Mouse (Mus musculus): Measurements from ENCODE around the gene Ctc1.
A peak's percentile ranks its signal among the peaks of the same experiment; 100 is the strongest.
"Not testable (repeated sequence)": the region's sequence is repeated elsewhere in the genome, so short reads cannot be mapped to it uniquely, and the experiment has no call there.

Ctc1 gene

GRCm38 (mm10) chr11:69008182-69009121 is 7.3 kb upstream of the Ctc1 start, which contains the start of gene Pfas:
TSS of gene Pfas (minus strand) at chr11:69008460.
- DNase-seq (ENCODE audit: low spot score in 2 of 2), result peak; percentile 85 to 93

- no peak for DNase-seq (ENCODE audit: low spot score in 2 of 2)
Measured at GRCm38 (mm10) chr11:69009508-69009907, 6.2 kb upstream of the Ctc1 start.

- no peak for DNase-seq (ENCODE audit: low spot score in 2 of 2)
Measured at GRCm38 (mm10) chr11:69010400-69011323, 5.0 kb upstream of the Ctc1 start.

- DNase-seq (ENCODE audit: low spot score in 2 of 2), result not testable (repeated sequence)
Measured at GRCm38 (mm10) chr11:69011445-69011844, 4.3 kb upstream of the Ctc1 start.

- peak; percentile 84 for DNase-seq (ENCODE audit: low spot score in 2 of 2)
Measured at GRCm38 (mm10) chr11:69012071-69012601, 3.6 kb upstream of the Ctc1 start.

- no peak for DNase-seq (ENCODE audit: low spot score in 2 of 2)
Measured at GRCm38 (mm10) chr11:69016755-69017154, 1.0 kb downstream of the Ctc1 start.

GRCm38 (mm10) chr11:69020691-69021090 is 5.0 kb downstream of the Ctc1 start:
- DNase-seq (ENCODE audit: low spot score in 2 of 2), result no peak

- no peak for DNase-seq (ENCODE audit: low spot score in 2 of 2)
Measured at GRCm38 (mm10) chr11:69026562-69026961, 10.9 kb downstream of the Ctc1 start.

- DNase-seq (ENCODE audit: low spot score in 2 of 2), result no peak
Measured at GRCm38 (mm10) chr11:69028805-69029204, 13.1 kb downstream of the Ctc1 start.

GRCm38 (mm10) chr11:69033552-69033951 is 17.8 kb downstream of the Ctc1 start:
- no peak for DNase-seq (ENCODE audit: low spot score in 2 of 2)

GRCm38 (mm10) chr11:69034585-69034984 is 18.9 kb downstream of the Ctc1 start:
- DNase-seq (ENCODE audit: low spot score in 2 of 2), result no peak

- DNase-seq (ENCODE audit: low spot score in 2 of 2), result no peak
Measured at GRCm38 (mm10) chr11:69035411-69035810, 19.7 kb downstream of the Ctc1 start.

- peak; percentile 63 to 80 for DNase-seq (ENCODE audit: low spot score in 2 of 2)
Measured at GRCm38 (mm10) chr11:69035849-69036248, 20.1 kb downstream of the Ctc1 start.

GRCm38 (mm10) chr11:69036486-69037230 is 20.9 kb downstream of the Ctc1 start:
- DNase-seq (ENCODE audit: low spot score in 2 of 2), result peak; percentile 85 to 87

GRCm38 (mm10) chr11:69037231-69038061 is 21.7 kb downstream of the Ctc1 start:
- peak; percentile 80 to 85 for DNase-seq (ENCODE audit: low spot score in 2 of 2)

- no peak for DNase-seq (ENCODE audit: low spot score in 2 of 2)
Measured at GRCm38 (mm10) chr11:69038173-69038572, 22.5 kb downstream of the Ctc1 start.

- DNase-seq (ENCODE audit: low spot score in 2 of 2), result peak; percentile 71 to 76
Measured at GRCm38 (mm10) chr11:69045531-69046394, 30.1 kb downstream of the Ctc1 start, which contains the start of gene Aurkb. TSS of gene Aurkb (plus strand) at chr11:69045647.

- no peak for DNase-seq (ENCODE audit: low spot score in 2 of 2)
Measured at GRCm38 (mm10) chr11:69046395-69046774, 30.7 kb downstream of the Ctc1 start.

- DNase-seq (ENCODE audit: low spot score in 2 of 2), result no peak
Measured at GRCm38 (mm10) chr11:69047592-69047991, 31.9 kb downstream of the Ctc1 start.

Measured in natural killer cell, adult 2 months (primary cell).